Mouse (Mus musculus): ENCODE results near the gene Zscan4e.
"Not testable (repeated sequence)": the region's sequence is repeated elsewhere in the genome, so short reads cannot be mapped to it uniquely, and the experiment has no call there.

Zscan4e gene

GRCm38 (mm10) chr7:11310582-11310981, at the start of gene Zscan4e:
TSS of gene Zscan4e (minus strand) at chr7:11310682.
- DNase-seq, result not testable (repeated sequence)
